Mouse (Mus musculus): ENCODE data around the gene Ncstn. TPM values are rescaled to one million over a fixed set of nuclear protein-coding genes. Genes with fewer than 3 reads are reported as not detected.

Ncstn gene
- 42.0 and 57.3 TPM in 2 replicates for total RNA-seq (2014; fragmentation: Nextera tagmentation)
- 19.7 and 24.6 TPM in 2 replicates for total RNA-seq (2017)

DNA sequence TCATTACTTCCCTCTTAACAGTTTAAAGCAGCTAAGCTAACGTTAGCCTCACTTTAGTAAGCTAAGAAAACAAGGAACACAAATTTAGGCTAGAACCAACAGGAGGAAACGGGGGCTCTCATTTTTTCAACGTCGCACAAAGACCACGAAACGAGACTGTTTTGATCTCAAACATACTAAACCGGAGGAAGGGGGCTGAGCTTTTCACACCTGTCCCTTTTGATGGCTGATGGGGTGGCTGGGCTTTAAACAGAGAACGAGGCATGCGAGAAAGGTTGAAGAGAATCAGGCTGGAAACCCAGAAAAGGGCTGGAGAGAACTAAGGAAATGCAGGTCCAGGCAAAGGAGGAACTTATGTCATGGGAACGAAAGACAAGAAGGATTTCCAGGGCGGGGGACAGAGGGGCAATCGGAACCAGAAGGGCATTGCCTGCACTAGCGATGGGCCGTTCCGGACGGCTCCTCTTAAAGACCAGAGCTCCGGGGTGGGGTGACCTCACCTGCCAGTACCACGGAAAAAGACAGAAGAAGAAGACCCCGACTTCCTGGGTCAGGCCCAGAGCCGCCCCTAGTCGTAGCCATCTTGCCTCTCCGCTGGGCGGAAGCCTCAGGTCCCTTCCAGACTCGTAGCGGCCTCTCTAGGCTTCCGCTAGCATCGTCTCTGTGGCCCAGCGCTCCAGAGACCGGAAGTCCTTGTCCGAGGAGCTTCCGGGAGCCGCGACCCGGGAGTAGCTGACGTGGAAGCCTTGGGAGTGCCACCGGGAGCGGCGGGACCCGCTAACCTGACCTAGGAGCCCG is at the start of gene Ncstn, which contains the start of gene Copa:
Gene Ncstn, minus strand, starts transcription at position 695 of the 798 bp plus-strand sequence.
Gene Copa, plus strand, starts transcription at position 429 of the 798 bp plus-strand sequence.
- ATAC-seq (replicated peaks; ENCODE audit: low FRiP score, low TSS enrichment, poor library complexity, severe bottlenecking), result peak; percentile 97

- no peak for ATAC-seq (replicated peaks; ENCODE audit: low FRiP score, low TSS enrichment, poor library complexity, severe bottlenecking)
Observed at GRCm38 (mm10) chr1:172132319-172132718, 49.7 kb upstream of the Ncstn start.

DNA sequence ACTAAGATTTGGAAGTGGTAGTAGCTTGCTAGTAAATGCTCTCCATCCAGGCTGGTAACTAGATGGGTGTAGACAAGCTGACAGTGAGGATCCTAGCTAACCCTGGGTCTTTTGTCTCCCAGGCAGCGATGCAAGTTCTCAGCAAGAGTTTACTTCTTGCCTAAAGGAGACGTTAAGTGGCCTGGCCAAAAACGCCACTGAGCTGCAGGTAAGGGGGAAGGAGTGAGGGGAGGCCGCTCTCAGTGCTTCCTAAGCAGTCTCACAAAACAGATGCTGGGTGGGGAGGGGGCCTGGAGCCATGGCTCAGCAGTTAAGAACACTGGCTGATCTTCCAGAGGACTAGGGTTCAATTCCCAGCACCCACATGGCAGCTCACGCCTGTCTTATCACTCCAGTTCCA is 47.2 kb upstream of the Ncstn start:
- ATAC-seq (replicated peaks; ENCODE audit: low FRiP score, low TSS enrichment, poor library complexity, severe bottlenecking), result no peak

- peak; percentile 29; the same call in 1 of the 2 replicates for ATAC-seq (replicated peaks; ENCODE audit: low FRiP score, low TSS enrichment, poor library complexity, severe bottlenecking)
Observed at GRCm38 (mm10) chr1:172129108-172129507, 46.5 kb upstream of the Ncstn start.

DNA sequence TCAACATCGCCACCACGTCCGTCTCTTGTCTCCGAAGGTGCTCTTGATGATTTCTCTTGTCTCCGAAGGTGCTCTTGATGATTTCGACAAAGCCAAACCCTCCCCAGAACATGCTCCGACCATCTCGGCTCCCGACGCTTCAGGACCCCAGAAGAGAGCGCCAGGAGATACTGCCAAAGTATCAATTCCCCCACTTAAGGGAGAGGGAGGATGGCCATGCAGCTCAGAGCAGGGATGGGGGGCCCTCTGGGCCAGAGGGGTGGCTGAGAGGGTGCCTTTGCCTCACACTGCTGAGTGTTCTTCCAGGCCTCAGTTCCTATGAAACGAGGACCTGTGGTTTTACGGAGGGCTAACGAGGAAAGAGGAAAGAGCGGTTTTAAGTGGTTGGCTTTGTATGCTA is 46.0 kb upstream of the Ncstn start:
- no peak for ATAC-seq (replicated peaks; ENCODE audit: low FRiP score, low TSS enrichment, poor library complexity, severe bottlenecking)

GRCm38 (mm10) chr1:172127487-172127886 is 44.9 kb upstream of the Ncstn start:
- no peak for ATAC-seq (replicated peaks; ENCODE audit: low FRiP score, low TSS enrichment, poor library complexity, severe bottlenecking)

GRCm38 (mm10) chr1:172126376-172127347 is 44.1 kb upstream of the Ncstn start, which contains the start of gene Pex19:
Pex19 (plus strand) TSS chr1:172126755.
- peak; percentile 83 for ATAC-seq (replicated peaks; ENCODE audit: low FRiP score, low TSS enrichment, poor library complexity, severe bottlenecking)

GRCm38 (mm10) chr1:172124572-172124971 is 42.0 kb upstream of the Ncstn start:
- ATAC-seq (replicated peaks; ENCODE audit: low FRiP score, low TSS enrichment, poor library complexity, severe bottlenecking), result no peak

DNA sequence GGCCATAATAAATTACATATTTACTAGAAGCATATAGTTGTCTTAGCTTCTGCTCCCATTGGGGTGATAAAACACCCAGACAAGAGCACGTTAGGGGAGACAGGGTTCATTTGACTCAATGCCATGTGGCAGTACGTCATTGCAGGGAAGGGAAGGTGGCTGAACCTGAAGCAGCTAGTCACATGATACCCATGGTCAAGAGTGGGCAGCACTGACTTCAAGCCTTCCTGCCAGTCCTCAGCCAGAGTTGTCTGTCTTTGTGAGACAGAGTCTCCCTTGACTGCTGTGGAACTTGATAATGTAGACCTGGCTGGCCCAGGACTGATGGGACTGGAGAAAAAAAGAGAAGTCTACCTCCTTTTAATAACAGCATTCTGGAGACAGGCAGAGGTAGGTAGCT is 40.1 kb upstream of the Ncstn start:
- no peak for ATAC-seq (replicated peaks; ENCODE audit: low FRiP score, low TSS enrichment, poor library complexity, severe bottlenecking)

DNA sequence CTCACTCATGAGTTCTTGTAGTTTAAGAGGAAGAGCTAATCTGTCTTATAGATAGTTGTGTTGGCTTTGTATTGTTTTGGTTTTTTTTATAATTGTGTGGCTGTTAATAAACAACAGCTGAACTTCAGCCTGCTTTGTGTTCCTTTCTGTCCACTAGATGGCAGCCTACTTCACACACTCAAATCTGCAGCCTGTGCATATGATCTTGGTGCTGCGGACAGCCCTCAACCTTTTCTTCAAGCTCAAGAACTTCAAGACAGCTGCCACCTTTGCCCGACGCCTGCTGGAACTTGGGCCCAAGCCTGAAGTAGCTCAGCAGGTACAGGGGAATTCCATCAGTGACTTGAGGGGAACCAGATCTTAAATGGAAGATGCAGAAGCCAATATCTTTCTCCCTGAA is 37.1 kb upstream of the Ncstn start:
- ATAC-seq (replicated peaks; ENCODE audit: low FRiP score, low TSS enrichment, poor library complexity, severe bottlenecking), result peak; percentile 76

DNA sequence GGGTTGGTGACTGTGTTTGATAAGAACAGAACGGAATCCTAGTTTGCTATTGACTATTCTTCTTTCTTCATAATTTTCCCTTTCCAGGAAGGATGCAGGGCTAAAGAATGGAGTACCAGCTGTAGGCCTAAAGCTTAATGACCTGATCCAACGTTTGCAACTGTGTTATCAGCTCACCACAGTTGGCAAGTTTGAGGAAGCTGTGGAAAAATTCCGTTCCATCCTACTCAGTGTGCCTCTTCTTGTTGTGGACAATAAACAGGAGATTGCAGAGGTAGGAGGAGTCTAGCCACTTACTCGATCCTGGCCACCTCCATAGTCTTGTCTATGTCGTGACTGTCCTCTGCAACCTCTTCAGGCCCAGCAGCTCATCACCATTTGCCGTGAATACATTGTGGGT is 36.5 kb upstream of the Ncstn start:
- no peak for ATAC-seq (replicated peaks; ENCODE audit: low FRiP score, low TSS enrichment, poor library complexity, severe bottlenecking)

GRCm38 (mm10) chr1:172116948-172117347 is 34.4 kb upstream of the Ncstn start:
- no peak for ATAC-seq (replicated peaks; ENCODE audit: low FRiP score, low TSS enrichment, poor library complexity, severe bottlenecking)

- no peak for ATAC-seq (replicated peaks; ENCODE audit: low FRiP score, low TSS enrichment, poor library complexity, severe bottlenecking)
Observed at GRCm38 (mm10) chr1:172107777-172108477, 25.3 kb upstream of the Ncstn start.

GRCm38 (mm10) chr1:172105101-172105500 is 22.5 kb upstream of the Ncstn start:
- ATAC-seq (replicated peaks; ENCODE audit: low FRiP score, low TSS enrichment, poor library complexity, severe bottlenecking), result no peak

DNA sequence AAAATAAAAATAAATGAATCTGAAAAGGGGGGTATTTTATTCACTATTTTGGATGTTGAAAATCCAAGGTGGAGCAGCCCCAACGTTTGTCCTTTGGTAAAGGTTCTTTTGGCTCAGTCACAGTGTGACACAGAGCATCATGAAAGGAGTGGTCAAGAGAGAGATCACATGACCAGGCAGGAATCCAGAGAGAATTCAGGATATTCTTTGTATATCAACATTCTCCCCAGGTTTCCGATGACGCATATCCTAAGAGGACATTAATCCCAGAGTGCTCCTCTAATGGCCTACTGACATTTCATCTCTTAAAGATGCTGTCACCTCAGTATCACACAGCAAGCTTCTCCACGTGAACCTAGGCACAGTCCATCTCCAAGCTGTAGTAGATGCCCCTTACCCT is 21.0 kb upstream of the Ncstn start:
- no peak for ATAC-seq (replicated peaks; ENCODE audit: low FRiP score, low TSS enrichment, poor library complexity, severe bottlenecking)

GRCm38 (mm10) chr1:172099325-172100033 is 16.9 kb upstream of the Ncstn start:
- no peak for ATAC-seq (replicated peaks; ENCODE audit: low FRiP score, low TSS enrichment, poor library complexity, severe bottlenecking)

DNA sequence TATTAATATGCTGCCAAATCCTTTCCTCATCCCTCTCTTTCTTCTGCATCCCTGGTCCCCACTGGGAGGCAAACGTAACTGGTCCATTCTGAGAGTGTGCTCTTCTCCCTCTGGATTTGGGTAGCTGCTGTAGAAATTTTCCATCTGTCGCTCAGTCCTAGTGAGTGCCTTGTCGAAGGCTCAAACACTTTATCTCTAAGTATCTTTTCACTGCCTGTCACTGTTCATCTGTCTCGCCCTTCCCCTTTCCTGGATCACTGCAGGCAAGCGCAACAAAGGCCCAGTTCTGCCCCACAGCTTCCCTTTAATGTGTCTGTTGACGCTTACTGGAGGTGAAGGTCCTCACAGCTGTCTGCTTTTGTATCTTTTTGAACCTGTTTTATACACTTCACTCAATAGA is 12.6 kb upstream of the Ncstn start:
- ATAC-seq (replicated peaks; ENCODE audit: low FRiP score, low TSS enrichment, poor library complexity, severe bottlenecking), result no peak

- no peak for ATAC-seq (replicated peaks; ENCODE audit: low FRiP score, low TSS enrichment, poor library complexity, severe bottlenecking)
Observed at GRCm38 (mm10) chr1:172094295-172094694, 11.7 kb upstream of the Ncstn start.

DNA sequence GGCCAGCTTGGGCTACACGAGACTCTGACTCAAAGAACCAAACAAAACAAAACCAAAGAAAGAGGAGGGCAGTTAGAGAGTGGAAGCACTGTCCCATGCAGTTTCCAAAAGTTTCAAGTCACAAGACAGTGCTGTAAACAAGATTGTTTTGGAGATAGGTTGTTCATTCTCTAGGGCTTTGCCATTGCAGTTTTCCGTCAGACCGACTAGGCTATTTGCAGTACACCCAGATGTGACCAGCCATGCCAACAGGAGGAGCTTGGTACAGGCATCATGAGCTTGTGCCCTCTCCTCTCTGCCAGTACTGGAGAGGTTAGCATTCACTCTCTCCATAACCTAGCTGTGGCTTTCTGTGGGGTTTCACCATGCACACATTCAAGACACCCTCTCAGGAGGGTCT is 10.9 kb upstream of the Ncstn start:
- ATAC-seq (replicated peaks; ENCODE audit: low FRiP score, low TSS enrichment, poor library complexity, severe bottlenecking), result no peak

All from megakaryocyte-erythroid progenitor cell, adult 5-6 weeks (primary cell).